Mouse (Mus musculus): ENCODE data around the gene Tmed2. TPM values are rescaled to one million over a fixed set of nuclear protein-coding genes. Genes with fewer than 3 reads are reported as not detected.
"Not testable (repeated sequence)": the region's sequence is repeated elsewhere in the genome, so short reads cannot be mapped to it uniquely, and the experiment has no call there.

Tmed2 gene
- polyA plus RNA-seq, 1 experiment = 120 TPM

DNA sequence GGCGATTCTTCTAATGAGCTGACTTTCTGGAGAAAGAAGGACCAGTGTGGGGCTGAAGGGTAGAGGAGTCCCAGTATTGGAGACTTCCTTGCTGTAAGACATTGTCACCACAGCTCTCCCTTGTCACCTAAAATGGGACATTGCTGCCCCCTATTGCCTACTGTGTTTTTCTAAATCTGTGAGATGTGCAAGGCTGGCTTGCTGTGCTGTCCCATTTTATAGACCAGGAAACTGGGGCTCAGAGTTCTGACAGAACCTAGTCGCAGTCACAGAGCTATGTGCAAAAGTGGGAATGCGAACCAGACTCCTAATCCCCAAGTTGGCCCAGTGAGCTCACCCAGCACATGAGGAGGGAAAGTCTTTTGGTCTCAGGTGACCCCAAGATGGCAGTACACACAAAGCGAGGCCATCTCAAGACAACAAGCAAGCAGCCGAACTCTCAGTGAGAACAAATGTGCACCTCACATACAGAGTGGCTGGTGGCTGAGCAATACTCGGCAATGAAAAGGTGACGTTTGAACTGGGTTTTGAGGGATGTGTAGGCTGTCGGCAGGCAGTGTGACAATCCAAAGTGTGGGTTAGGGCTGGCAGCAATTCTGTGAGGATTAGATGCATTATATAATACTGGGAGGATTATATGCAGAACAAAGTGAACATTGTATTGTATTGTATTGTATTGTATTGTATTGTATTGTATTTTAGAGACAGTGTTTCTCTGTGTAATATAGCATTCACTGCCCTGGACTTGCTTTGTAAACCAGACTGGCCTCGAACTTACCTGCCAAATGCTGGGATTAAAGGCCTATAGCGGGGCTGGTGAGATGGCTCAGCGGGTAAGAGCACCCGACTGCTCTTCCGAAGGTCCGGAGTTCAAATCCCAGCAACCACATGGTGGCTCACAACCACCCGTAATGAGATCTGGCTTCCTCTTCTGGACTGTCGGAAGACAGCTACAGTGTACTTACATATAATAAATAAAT lies 1.4 kb upstream of the Tmed2 start:
- Histone ChIP-seq H3K4me3 (replicated peaks; ENCODE audit: insufficient read depth, low read depth, low read length) (no peak overlapping the region), H3K4me1 (ENCODE audit: control insufficient read depth, insufficient read depth, low read length) (no peaks in the 10 kb centered on the region; the same call in 1 of the 2 replicates), H3K27ac (ENCODE audit: insufficient read depth, low read length) (no peak overlapping the region), H3K27me3 (ENCODE audit: control insufficient read depth, insufficient read depth, low read length) (no peaks in the 10 kb centered on the region)
- DNase-seq = peak; percentile 43 to 61
- WGBS = 78% methylated on average over 16 of the region's 16 CpGs
- peak; percentile 59 for TF ChIP-seq CTCF (IDR thresholded peaks at IDR 0.05; ENCODE audit: borderline replicate concordance, insufficient read depth, low read depth, low read length)
- no peak for TF ChIP-seq POLR2A (IDR thresholded peaks at IDR 0.05; ENCODE audit: borderline replicate concordance, insufficient read depth, low read length)

DNA sequence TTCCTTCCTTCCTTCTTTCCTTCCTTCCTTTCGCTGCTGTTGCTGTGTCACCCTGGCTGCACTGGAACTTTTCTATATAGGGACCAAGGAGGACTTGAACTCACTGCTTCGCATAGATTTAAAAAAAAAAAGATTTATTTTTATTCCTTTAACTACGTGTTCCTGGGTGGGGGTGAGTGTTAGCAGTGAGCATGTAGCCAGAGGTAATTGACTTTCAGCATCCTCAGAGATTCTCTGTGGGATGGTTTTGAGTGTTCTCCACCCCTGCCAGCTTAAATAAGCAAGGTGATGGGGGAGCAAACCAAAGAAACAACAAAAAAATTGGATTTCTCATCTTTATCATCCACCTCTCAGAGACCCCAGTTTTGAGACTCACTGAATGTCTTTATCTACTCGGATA lies 590 bp upstream of the Tmed2 start:
- no peak overlapping the region for H3K27ac ChIP-seq (ENCODE audit: insufficient read depth, low read length)
- WGBS = 75% methylated on average over 4 of the region's 4 CpGs
- no peak for TF ChIP-seq CTCF (IDR thresholded peaks at IDR 0.05; ENCODE audit: borderline replicate concordance, insufficient read depth, low read depth, low read length)
- TF ChIP-seq POLR2A (IDR thresholded peaks at IDR 0.05; ENCODE audit: borderline replicate concordance, insufficient read depth, low read length) = no peak
- no peaks in the 10 kb centered on the region; the same call in 1 of the 2 replicates for H3K4me1 ChIP-seq (ENCODE audit: control insufficient read depth, insufficient read depth, low read length)
- no peak for DNase-seq
- no peak overlapping the region for H3K4me3 ChIP-seq (replicated peaks; ENCODE audit: insufficient read depth, low read depth, low read length)
- no peaks in the 10 kb centered on the region for H3K27me3 ChIP-seq (ENCODE audit: control insufficient read depth, insufficient read depth, low read length)

DNA sequence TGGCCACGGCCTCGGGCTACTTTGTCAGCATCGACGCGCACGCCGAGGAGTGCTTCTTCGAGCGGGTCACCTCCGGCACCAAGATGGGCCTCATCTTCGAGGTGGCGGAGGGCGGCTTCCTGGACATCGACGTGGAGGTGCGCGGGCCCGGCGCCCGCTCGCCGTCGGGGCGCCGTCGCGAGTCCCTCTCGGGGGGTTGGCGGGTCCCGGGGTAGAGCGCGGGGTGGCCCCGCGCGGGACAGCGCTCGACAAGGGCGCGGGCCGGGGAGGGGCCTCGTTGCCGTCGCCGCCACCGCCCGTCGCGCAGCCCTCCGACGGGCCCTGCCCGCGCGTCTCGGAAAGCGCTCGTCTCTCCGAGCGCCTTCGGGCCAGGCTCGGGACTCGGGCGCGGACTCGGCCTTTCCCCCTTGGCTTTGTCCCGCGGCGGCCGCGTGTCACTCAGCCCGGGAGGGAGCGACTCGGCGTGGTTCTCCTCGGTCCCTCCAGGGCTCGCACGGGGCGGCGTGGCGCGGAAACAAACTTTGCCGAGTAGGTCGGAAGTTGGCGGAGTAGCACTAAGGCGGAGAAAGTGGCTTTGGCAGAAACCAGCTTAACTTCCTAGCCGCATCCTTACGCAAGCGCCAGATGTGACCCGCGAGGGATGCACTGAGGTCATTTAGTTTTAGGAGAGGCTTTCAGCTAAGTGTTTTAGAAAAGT lies 558 bp downstream of the Tmed2 start:
- H3K4me1 ChIP-seq (ENCODE audit: control insufficient read depth, insufficient read depth, low read length) = no peaks in the 10 kb centered on the region; the same call in 1 of the 2 replicates
- no peak for TF ChIP-seq CTCF (IDR thresholded peaks at IDR 0.05; ENCODE audit: borderline replicate concordance, insufficient read depth, low read depth, low read length)
- TF ChIP-seq POLR2A (IDR thresholded peaks at IDR 0.05; ENCODE audit: borderline replicate concordance, insufficient read depth, low read length) = no peak
- DNase-seq = peak; percentile 50 to 55
- peak overlapping the region; percentile 89 for H3K4me3 ChIP-seq (replicated peaks; ENCODE audit: insufficient read depth, low read depth, low read length)
- under 1% methylated on average over 77 of the region's 89 CpGs for WGBS
- H3K27ac ChIP-seq (ENCODE audit: insufficient read depth, low read length) = no peak overlapping the region
- no peaks in the 10 kb centered on the region for H3K27me3 ChIP-seq (ENCODE audit: control insufficient read depth, insufficient read depth, low read length)

DNA sequence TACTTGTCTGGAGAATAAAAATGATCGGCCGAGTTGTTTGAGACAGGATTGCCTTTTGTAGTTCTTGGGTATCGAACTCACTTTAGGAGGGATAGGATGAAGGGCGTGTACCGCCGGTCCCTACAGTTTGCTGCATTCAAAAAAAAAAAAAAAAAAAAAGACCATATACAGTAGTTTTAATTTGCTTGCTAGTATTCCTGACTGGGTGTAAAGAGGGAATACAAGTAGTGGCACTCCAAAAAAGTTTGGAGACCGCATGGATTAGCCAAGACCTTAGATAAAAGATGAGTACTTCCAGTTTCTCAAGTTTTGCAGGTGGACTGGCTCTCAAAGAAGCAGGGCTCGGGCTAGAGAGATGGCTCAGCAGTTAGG lies 1.1 kb downstream of the Tmed2 start:
- Histone ChIP-seq H3K27ac (ENCODE audit: insufficient read depth, low read length) (no peak overlapping the region), H3K27me3 (ENCODE audit: control insufficient read depth, insufficient read depth, low read length) (no peaks in the 10 kb centered on the region), H3K4me1 (ENCODE audit: control insufficient read depth, insufficient read depth, low read length) (no peaks in the 10 kb centered on the region; the same call in 1 of the 2 replicates), H3K4me3 (replicated peaks; ENCODE audit: insufficient read depth, low read depth, low read length) (peak overlapping the region; percentile 89)
- WGBS = 7% methylated on average over 8 of the region's 8 CpGs
- peak in 1 of 2 experiments; percentile 8 for DNase-seq
- TF ChIP-seq CTCF (IDR thresholded peaks at IDR 0.05; ENCODE audit: borderline replicate concordance, insufficient read depth, low read depth, low read length) (no peak), POLR2A (IDR thresholded peaks at IDR 0.05; ENCODE audit: borderline replicate concordance, insufficient read depth, low read length) (no peak)

DNA sequence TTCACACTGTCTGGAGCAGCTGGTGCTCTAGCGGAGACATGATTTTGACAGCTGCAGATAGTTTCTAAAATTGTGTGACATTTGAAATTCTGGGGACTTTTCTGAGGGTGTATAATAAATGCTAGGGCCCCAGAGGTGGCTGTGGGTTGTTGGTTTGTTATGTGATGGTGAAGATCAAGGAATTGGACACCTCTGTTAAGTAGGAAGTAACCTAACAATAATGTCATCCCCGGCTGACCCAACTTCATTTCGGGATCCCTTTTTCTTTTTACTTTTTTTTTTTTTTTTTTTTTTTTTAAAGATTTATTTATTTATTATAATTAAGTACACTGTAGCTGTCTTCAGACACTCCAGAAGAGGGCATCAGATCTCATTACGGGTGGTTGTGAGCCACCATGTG lies 10.2 kb downstream of the Tmed2 start:
- not testable (repeated sequence) for H3K4me3 ChIP-seq (replicated peaks; ENCODE audit: insufficient read depth, low read depth, low read length); DNase-seq; H3K4me1 ChIP-seq (ENCODE audit: control insufficient read depth, insufficient read depth, low read length); H3K27ac ChIP-seq (ENCODE audit: insufficient read depth, low read length); H3K27me3 ChIP-seq (ENCODE audit: control insufficient read depth, insufficient read depth, low read length)
- 80% methylated on average over 4 of the region's 4 CpGs for WGBS

DNA sequence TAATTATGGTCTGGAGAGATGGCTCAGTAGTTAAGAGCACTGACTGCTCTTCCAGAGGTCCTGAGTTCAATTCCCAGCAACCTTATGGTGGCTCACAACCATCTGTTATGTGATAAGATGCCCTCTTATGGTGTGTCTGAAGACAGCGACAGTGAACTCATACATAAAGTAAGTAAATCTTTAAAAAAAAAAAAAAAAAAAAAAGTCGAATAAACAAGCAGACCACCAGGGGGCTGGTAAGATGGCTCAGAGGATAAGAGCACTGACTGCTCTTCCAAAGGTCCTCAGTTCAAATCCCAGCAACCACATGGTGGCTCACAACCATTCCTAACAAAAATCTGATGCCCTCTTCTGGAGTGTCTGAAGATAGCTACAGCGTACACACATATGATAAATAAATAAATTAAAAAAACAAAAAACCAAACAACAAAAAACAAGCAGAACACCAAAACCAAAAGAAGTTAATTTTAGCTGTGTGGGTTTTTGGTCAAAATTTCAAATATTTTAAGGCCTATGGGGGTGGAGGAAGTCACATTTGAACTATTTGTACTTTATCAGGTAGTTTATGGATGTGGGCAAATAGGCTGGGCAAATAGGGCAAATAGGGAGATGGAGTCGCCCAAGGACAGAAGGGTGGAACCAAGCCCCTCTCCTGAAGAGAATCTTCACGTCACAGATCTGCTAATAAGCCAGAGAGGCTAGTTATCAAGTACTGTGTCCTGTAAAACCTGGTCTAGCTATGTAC lies 11.0 kb downstream of the Tmed2 start:
- H3K4me1 ChIP-seq (ENCODE audit: control insufficient read depth, insufficient read depth, low read length); DNase-seq; H3K27ac ChIP-seq (ENCODE audit: insufficient read depth, low read length); H3K27me3 ChIP-seq (ENCODE audit: control insufficient read depth, insufficient read depth, low read length): not testable (repeated sequence)
- 27% methylated on average over 5 of the region's 5 CpGs for WGBS
- peak overlapping the region; percentile 37 for H3K4me3 ChIP-seq (replicated peaks; ENCODE audit: insufficient read depth, low read depth, low read length)

DNA sequence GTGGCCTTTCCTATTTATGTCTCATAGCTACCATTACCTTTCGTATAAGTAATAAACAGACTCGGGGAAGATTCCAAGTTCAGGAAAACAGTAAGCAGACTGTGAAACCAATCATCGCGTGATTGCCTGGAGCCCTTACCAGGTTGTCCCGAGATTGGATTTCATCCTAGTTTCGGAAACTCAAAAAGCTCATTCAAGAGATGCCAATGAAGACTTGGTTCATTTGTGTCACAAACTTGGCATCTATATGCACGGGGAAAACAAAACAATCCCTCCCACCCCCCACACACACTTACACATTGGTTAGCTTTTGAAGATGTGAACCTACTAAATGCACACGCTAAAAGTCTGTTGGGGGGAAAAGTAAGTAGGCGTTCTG lies 11.6 kb downstream of the Tmed2 start:
- Histone ChIP-seq H3K27ac (ENCODE audit: insufficient read depth, low read length) (no peak overlapping the region), H3K27me3 (ENCODE audit: control insufficient read depth, insufficient read depth, low read length) (no peaks in the 10 kb centered on the region), H3K4me3 (replicated peaks; ENCODE audit: insufficient read depth, low read depth, low read length) (peak overlapping the region; percentile 14), H3K4me1 (ENCODE audit: control insufficient read depth, insufficient read depth, low read length) (peaks cover 2% of the 10 kb centered on the region; the same call in 1 of the 2 replicates)
- no peak for DNase-seq
- TF ChIP-seq POLR2A (IDR thresholded peaks at IDR 0.05; ENCODE audit: borderline replicate concordance, insufficient read depth, low read length) (no peak), CTCF (IDR thresholded peaks at IDR 0.05; ENCODE audit: borderline replicate concordance, insufficient read depth, low read depth, low read length) (no peak)
- WGBS = 2% methylated on average over 9 of the region's 9 CpGs

All from cerebellum, adult 2 months (tissue).